Mouse (Mus musculus): ENCODE results near the gene Slc34a2.

The Slc34a2 gene

GRCm38 (mm10) chr5:53031346-53031745 lies 6.5 kb upstream of the Slc34a2 start:
- no peak for DNase-seq

DNA sequence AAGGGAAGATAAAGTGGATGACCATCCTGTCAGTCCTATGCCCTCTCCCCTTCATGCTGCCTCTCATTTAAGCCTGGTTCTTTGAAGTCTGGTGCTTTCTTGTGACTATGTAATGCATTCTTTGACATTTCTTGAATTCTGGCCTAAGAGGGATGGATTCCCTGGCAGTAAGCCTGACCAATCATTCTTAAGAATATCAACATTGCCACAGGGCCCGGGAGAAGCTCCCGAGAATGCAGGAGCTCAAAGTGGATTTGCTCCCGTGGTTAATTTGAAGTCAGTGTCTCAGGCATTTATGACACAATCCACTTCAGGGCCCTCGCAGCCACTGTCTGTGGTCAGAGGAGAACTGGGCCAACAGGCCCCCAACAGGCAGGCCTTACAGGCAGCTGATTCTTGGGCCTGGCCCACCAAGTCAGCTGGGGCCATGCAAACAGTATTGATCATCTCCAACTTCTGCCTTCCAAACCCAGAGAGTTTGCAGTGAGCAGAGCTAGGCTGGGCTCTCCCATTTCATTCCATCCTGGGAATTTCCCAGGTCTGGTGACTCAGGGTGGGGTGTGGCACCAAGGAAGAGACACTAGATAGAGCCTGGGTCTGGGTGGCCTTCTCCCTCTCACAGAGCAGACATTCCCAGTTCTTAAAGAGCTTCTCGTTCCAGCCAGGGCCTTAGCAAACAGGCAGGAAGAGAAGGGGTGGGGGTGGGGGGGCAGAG lies 4.3 kb downstream of the Slc34a2 start:
- no peak for DNase-seq

DNA sequence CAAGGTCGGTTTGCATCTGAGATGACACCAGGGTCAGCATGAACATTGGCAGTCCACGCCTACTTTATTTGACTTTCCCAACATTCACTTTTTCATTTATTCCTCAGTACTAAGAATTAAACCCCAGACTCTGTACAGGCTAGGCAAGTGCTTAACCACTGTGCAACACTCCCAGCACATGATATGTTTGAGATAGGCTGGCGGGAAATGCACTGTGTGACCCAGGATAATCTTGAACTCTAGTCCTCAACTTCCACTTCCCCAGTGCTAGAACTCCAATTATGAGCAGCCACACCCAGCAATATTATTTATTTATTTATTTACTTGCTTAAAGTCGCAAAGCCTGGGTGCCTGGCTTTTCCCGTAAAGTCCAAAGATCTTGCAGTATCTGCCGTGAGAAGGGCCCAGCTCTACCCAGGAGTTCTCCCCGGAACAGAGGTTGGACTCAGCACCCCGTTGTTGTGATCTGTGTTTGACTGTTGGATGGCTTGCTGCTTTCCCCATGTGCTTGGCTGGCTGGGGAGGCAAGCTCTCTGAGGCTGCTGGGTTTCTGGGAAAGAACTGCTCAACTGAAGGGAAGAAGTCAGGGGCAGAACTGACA lies 5.0 kb downstream of the Slc34a2 start:
- DNase-seq = no peak

DNA sequence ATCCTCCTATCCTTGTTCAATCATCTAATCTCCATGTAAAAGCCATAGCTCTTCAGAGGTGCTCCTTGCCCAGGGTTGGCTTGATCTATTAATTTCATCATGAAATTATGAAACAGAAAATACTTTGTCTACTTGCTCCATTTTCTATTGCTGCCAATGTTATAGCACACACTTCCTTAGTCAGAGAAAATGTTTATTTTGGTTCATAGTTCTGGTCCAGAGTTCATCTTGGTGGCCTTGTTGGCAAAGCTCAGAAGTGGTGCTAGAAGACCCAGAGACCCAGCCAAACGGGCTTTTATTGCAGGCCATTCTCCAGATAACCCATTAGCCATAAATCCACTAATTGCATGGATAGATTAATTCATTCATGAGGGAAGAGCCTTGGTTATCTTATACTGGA lies 5.8 kb downstream of the Slc34a2 start:
- DNase-seq = no peak

DNA sequence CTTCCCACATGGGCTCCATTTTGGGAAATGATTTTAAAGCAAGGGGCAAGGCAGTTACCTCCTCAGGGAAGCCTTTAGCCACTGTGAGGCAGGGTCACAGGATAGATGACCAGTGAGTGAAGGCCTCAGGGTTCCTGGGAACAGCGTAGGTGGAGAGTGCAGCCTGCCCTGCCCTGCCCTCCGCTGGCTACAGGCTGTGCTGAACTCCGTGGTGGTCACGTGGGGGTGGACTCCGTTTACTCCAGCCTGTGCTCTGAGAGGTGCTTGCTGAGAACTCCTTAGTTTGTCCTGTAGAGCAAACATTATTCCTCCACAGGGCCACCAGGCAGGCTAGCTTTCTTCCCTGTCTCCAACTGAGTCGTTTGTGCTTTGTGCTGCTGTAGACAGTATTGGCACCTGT lies 10.1 kb downstream of the Slc34a2 start:
- DNase-seq = no peak

GRCm38 (mm10) chr5:53048599-53048998 lies 10.7 kb downstream of the Slc34a2 start:
- DNase-seq = no peak

- peak; percentile 22 for DNase-seq
Observed at GRCm38 (mm10) chr5:53049046-53049445, 11.2 kb downstream of the Slc34a2 start.

DNA sequence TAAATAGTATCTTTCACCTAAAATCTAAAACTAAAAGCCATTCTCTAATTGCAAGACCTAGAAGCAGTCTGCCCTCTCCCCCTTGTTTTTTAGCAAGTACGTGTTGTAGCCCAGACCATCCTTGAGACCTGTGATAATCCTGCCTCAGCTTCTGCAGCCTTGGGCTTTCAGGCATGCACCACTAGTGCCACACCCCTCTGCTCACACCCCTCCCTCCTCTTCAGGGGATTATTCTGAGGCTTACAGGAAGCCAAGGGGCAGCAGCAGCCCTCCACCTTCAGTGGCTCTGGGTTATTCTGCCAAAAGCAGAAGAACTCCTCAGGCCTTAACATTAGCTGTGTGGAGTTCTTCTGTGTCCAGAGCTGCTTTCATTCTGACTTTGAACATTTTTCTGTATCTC lies 13.1 kb downstream of the Slc34a2 start:
- no peak for DNase-seq

GRCm38 (mm10) chr5:53053246-53053645 lies 15.4 kb downstream of the Slc34a2 start:
- no peak for DNase-seq

GRCm38 (mm10) chr5:53061532-53062130 lies 23.8 kb downstream of the Slc34a2 start:
- DNase-seq = no peak

- no peak for DNase-seq
Observed at GRCm38 (mm10) chr5:53074553-53074952, 36.7 kb downstream of the Slc34a2 start.

GRCm38 (mm10) chr5:53078453-53078852 lies 40.6 kb downstream of the Slc34a2 start:
- DNase-seq = no peak

GRCm38 (mm10) chr5:53087452-53087851 lies 49.6 kb downstream of the Slc34a2 start:
- DNase-seq = no peak

DNA sequence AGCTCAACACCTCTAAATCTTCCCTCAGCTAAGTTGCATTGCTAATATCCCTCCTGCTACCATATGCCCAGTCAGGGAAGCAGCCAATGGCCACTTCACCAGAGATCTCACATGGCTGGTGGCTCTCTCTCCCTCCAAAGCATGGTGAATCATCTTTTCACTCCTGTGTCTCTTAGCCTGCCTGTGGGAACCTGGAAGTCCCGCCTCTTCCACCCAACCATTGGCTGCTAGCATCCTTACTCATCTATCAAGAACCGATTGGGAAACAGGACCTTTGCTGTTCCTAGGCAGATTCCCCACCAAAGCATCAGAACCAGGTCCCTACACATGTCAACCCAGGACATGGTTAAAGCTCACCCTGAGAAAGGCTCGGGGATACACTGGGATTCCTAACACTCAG lies 53.5 kb downstream of the Slc34a2 start:
- no peak for DNase-seq

GRCm38 (mm10) chr5:53101848-53102473 lies 64.1 kb downstream of the Slc34a2 start:
- no peak for DNase-seq

DNA sequence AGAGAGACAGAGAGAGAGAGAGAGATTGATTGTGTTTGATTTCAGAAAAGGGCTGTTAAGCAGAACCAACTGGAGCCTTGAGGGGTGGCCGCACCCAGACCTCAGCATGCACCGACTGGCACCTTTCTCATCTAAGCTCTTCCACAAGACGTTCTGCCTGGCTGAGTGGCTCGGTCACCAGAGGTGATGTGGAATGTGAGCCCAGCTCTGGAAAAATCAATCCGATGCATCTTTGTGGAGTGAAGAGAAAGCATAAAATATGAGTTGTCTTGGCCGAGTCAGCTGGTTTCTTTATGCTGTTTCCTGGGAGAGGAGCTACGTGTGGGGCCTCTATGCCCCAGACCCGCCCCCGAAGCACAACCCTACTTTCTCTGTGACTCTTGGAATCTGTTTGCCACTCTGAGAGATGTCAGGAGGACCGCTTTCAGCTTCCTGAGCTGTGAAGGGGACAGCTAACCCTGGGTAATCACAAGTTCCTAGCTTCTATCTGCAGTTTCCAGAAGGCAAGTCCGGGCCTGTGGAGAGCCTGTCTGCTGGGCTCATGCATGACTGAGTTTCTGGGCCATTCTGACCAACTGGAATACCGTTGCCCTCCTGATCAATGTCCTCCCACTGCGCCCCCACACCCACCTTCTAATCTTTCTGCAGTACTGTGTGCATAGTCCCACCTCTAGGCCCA lies 66.4 kb downstream of the Slc34a2 start:
- DNase-seq = no peak

DNA sequence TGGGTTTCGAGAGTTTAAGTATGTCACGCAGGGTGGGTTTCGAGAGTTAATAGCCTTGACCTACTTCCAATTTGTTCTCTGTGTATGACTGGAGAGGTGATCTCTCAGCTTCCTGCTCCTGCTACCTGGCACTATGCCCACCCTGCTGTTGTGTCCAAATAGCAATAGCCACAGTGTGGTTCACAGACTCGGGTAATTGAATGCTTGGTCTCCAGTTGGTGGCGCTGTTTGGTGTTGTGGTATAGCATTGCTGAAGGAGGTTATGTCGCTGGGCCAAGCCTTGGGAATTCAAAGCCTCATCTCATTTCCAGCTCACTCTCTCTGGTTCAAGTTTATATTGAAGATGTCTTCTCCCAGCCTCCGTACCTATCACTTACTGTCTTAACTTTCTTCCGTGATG lies 67.8 kb downstream of the Slc34a2 start:
- peak; percentile 55 for DNase-seq

GRCm38 (mm10) chr5:53106125-53106524 lies 68.2 kb downstream of the Slc34a2 start:
- DNase-seq = no peak

DNA sequence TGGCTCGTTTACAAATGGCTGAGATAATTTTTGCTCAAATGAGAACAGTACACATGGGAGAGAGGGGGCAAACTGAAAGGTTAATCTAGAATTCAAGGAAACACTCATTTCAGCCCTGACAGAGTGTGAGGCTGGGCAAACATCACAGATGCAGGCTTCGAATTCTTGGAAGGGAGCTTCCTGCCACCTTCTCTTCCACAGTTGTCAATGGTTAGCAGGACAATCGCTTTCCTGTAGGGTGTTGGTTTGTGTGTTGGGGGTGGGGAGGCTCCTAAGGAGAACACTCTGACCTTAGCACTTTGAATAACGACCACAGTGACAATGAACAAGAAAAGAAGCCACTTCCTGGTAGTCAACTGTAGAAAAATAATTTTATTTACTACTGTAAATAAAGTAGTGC lies 68.8 kb downstream of the Slc34a2 start:
- DNase-seq = no peak

GRCm38 (mm10) chr5:53108026-53108425 lies 70.1 kb downstream of the Slc34a2 start:
- no peak for DNase-seq

- DNase-seq = no peak
Observed at GRCm38 (mm10) chr5:53108668-53109067, 70.8 kb downstream of the Slc34a2 start.

GRCm38 (mm10) chr5:53110225-53110624 lies 72.3 kb downstream of the Slc34a2 start:
- no peak for DNase-seq

DNA sequence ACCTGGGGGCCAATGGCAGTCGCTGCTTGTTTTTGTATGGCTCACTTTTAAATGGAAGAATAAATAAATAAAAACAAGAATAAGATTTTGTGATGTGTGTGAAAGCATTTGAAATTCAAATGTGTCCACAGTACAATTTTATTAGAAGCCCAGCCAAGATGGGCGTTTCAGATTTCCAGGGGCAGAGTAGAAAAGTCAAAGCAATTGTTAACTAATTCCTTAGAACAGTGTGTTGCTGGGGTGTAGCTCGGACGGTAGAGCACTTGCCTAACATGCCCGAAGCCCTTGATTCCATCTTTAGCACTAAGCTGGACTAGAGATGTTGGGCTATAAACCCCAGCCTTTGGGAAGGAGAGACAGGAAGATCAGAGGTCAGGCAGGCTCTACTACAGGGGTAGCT lies 73.2 kb downstream of the Slc34a2 start:
- DNase-seq = no peak

Data from right cerebral cortex, postnatal 14 days (tissue).